8 mouse cellular contexts compared by ENCODE assay signal in the genomic region with DNA sequence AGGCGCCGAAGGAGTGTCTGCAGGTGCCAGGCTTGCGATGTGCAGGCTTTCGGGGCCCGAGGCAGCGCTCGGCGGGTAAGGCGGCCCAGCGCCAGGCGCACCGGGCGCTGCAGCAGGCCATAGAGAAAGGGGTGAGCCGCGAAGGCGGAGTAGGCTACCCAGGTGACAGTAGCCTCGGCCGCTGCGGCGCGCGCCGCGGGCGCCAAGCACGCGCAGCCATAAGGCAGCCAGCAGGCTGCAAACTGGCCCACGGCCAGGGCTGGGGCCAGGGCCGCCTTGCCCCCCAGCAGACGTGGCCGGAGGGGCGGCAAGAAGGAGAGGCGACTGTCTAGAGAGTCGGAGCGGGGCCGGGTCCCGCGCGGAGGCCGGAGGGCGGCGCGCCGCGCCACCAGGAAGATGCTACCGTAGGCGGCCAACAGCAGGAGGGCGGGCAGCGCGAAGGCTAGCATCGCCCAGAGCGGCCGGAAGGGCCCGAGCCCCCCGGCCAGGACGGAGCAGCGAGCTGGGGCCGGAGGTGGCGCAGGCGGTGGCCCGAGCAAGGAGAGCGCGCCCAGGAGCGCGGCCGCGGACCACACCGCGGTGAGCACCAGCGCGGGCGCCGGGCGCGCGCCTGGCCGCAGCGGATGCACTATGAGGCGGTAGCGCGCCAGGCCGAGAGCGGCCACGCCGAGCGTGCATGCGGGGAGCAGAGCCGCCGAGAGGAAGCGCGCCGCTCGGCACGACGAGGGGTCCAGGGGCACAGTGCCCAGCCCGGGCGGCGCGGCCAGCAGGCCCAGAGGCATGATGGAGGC. TPM values are rescaled to one million over a fixed set of nuclear protein-coding genes. Genes with fewer than 3 reads are reported as not detected.
DNase-seq lines count a peak whose midpoint lies in the region; ATAC-seq and TF ChIP-seq lines count a peak whose summit lies in the region.

No protein-coding gene starts in this region.

- no peak for TF ChIP-seq POLR2A in bone marrow macrophage, adult 2 months (IDR thresholded peaks at IDR 0.05; ENCODE audit: borderline replicate concordance, low read depth, low read length)

- H3K4me1 ChIP-seq in bone marrow macrophage, adult 2 months (ENCODE audit: control insufficient read depth, insufficient read depth, low read length): peaks cover 7% of the 10 kb centered on the region
- H3K4me1 ChIP-seq in hindbrain, embryonic 11.5 days (replicated peaks; ENCODE audit: control insufficient read depth, insufficient read depth, low read length): peaks cover 14% of the 10 kb centered on the region; the same call in 1 of the 2 replicates
- peaks cover 37% of the 10 kb centered on the region for H3K4me1 ChIP-seq in megakaryocyte, embryonic 14.5 days

- no peak for DNase-seq in frontal cortex, postnatal 25 days (ENCODE audit: low spot score in 2 of 2)
- peak; percentile 78 for DNase-seq in hindbrain, embryonic 11.5 days (ENCODE audit: low spot score)
- peak; percentile 61 to 69 for DNase-seq in left cerebral cortex, adult 8-10 months (ENCODE audit: low spot score in 2 of 2)
- peak; percentile 55 to 64 for DNase-seq in right cerebral cortex, postnatal 36 days (ENCODE audit: low spot score in 2 of 2)

- H3K4me2 ChIP-seq in hindbrain, embryonic 11.5 days (replicated peaks; ENCODE audit: low read depth, low read length): peak overlapping the region; percentile 95

- no peak for TF ChIP-seq CTCF in bone marrow macrophage, adult 2 months (IDR thresholded peaks at IDR 0.05; ENCODE audit: low read depth, low read length)

- ATAC-seq in frontal cortex, adult (ENCODE audit: low TSS enrichment): peak; percentile 83
- ATAC-seq in erythroid progenitor cell, adult 5-6 weeks (replicated peaks; ENCODE audit: low FRiP score, poor library complexity, severe bottlenecking): 0 out of 2 replicates have a peak, but pooled peaks have one; percentile 25
- ATAC-seq in hindbrain, embryonic 11.5 days (ENCODE audit: low FRiP score): peak; percentile 82

- H3K27me3 ChIP-seq in hindbrain, embryonic 11.5 days (ENCODE audit: control insufficient read depth, insufficient read depth, low read length): no peaks in the 10 kb centered on the region
- peaks cover 73% of the 10 kb centered on the region for H3K27me3 ChIP-seq in megakaryocyte, embryonic 14.5 days (replicated peaks)

- H3K27ac ChIP-seq in bone marrow macrophage, adult 2 months (ENCODE audit: insufficient read depth, low read depth, low read length): no peak overlapping the region
- peak overlapping the region; percentile 60; the same call in 1 of the 2 replicates for H3K27ac ChIP-seq in hindbrain, embryonic 11.5 days (ENCODE audit: low read depth, low read length)

- H3K9ac ChIP-seq in hindbrain, embryonic 11.5 days (ENCODE audit: low read depth, low read length): peak overlapping the region; percentile 68

- H3K4me3 ChIP-seq in bone marrow macrophage, adult 2 months (ENCODE audit: insufficient read depth, low read length): peak overlapping the region; percentile 63
- H3K4me3 ChIP-seq in hindbrain, embryonic 11.5 days (ENCODE audit: low read depth, low read length): peak overlapping the region; percentile 43
- H3K4me3 ChIP-seq in megakaryocyte, embryonic 14.5 days (replicated peaks): peak overlapping the region; percentile 92

- peaks cover 23% of the 10 kb centered on the region for H3K36me3 ChIP-seq in hindbrain, embryonic 11.5 days (ENCODE audit: control insufficient read depth, insufficient read depth, low read length)
- H3K36me3 ChIP-seq in megakaryocyte, embryonic 14.5 days (replicated peaks; ENCODE audit: low read length): no peaks in the 10 kb centered on the region

- H3K9me3 ChIP-seq in hindbrain, embryonic 11.5 days (ENCODE audit: control insufficient read depth, low read length): no peaks in the 10 kb centered on the region
- 0 out of 2 replicates have a peak, but pooled peaks cover 4% of the 10 kb centered on the region for H3K9me3 ChIP-seq in megakaryocyte, embryonic 14.5 days

- whole genome bisulfite sequencing in hindbrain, embryonic 11.5 days: 1% methylated on average over 89 of the region's 99 CpGs

RNA-seq across cellular contexts. Expression of gene Gpr62, which starts 0.8 kb away (rescaled TPM):
- polyA plus RNA-seq in bone marrow macrophage, adult 2 months (2012; ENCODE audit: insufficient read depth, insufficient read length, missing spikeins): not detected in 2 replicates
- total RNA-seq in erythroid progenitor cell, adult 5-6 weeks (2015; ENCODE audit: low replicate concordance): not detected in 2 replicates
- not detected in 2 replicates for total RNA-seq in erythroid progenitor cell, adult 5-6 weeks (2017; ENCODE audit: low replicate concordance)
- 0.22 and 0.29 TPM in 2 replicates for polyA plus RNA-seq in hindbrain, embryonic 11.5 days (2014; fragmentation: Nextera tagmentation; extraction: Ambion mirVana)
- total RNA-seq in left cerebral cortex, adult 8-10 months (2022): 10 to 100 TPM; 11.7 to 15.6 (median 12.7) TPM
- polyA plus RNA-seq in megakaryocyte, embryonic 14.5 days (2012; ENCODE audit: insufficient read depth, low replicate concordance): 0.39 TPM in 1 of 2 replicates, not detected in the other

RNA-seq across cellular contexts. Expression of gene Rrp9, which starts 10.8 kb away (rescaled TPM):
- polyA plus RNA-seq in bone marrow macrophage, adult 2 months (2012; ENCODE audit: insufficient read depth, insufficient read length, missing spikeins): 7.8 and 11.2 TPM in 2 replicates
- not detected in 2 replicates for total RNA-seq in erythroid progenitor cell, adult 5-6 weeks (2015; ENCODE audit: low replicate concordance)
- 1.3 and 3.9 TPM in 2 replicates for total RNA-seq in erythroid progenitor cell, adult 5-6 weeks (2017; ENCODE audit: low replicate concordance)
- 41.3 and 42.2 TPM in 2 replicates for polyA plus RNA-seq in hindbrain, embryonic 11.5 days (2014; fragmentation: Nextera tagmentation; extraction: Ambion mirVana)
- 10 to 100 TPM; 26.9 to 47.9 (median 32.8) TPM for total RNA-seq in left cerebral cortex, adult 8-10 months (2022)
- 198 and 662 TPM in 2 replicates for polyA plus RNA-seq in megakaryocyte, embryonic 14.5 days (2012; ENCODE audit: insufficient read depth, low replicate concordance)

RNA-seq across cellular contexts. Expression of gene Parp3, which starts 11.8 kb away (rescaled TPM):
- polyA plus RNA-seq in bone marrow macrophage, adult 2 months (2012; ENCODE audit: insufficient read depth, insufficient read length, missing spikeins): 21.0 and 22.0 TPM in 2 replicates
- total RNA-seq in erythroid progenitor cell, adult 5-6 weeks (2015; ENCODE audit: low replicate concordance): 3.2 and 4.2 TPM in 2 replicates
- total RNA-seq in erythroid progenitor cell, adult 5-6 weeks (2017; ENCODE audit: low replicate concordance): 2.3 and 3.3 TPM in 2 replicates
- polyA plus RNA-seq in hindbrain, embryonic 11.5 days (2014; fragmentation: Nextera tagmentation; extraction: Ambion mirVana): 0.54 and 1.4 TPM in 2 replicates
- total RNA-seq in left cerebral cortex, adult 8-10 months (2022): 1 to 10 TPM; 6.1 to 7.8 (median 7.0) TPM
- polyA plus RNA-seq in megakaryocyte, embryonic 14.5 days (2012; ENCODE audit: insufficient read depth, low replicate concordance): 2.6 and 5.6 TPM in 2 replicates

RNA-seq across cellular contexts. Expression of gene Pcbp4, which starts 11.9 kb away (rescaled TPM):
- polyA plus RNA-seq in bone marrow macrophage, adult 2 months (2012; ENCODE audit: insufficient read depth, insufficient read length, missing spikeins): 17.8 and 19.5 TPM in 2 replicates
- total RNA-seq in erythroid progenitor cell, adult 5-6 weeks (2015; ENCODE audit: low replicate concordance): 9.2 TPM in 1 of 2 replicates, not detected in the other
- total RNA-seq in erythroid progenitor cell, adult 5-6 weeks (2017; ENCODE audit: low replicate concordance): not detected in 2 replicates
- polyA plus RNA-seq in hindbrain, embryonic 11.5 days (2014; fragmentation: Nextera tagmentation; extraction: Ambion mirVana): 222 and 249 TPM in 2 replicates
- 100 to 1,000 TPM; 201 to 223 (median 211) TPM for total RNA-seq in left cerebral cortex, adult 8-10 months (2022)
- 33.5 and 43.6 TPM in 2 replicates for polyA plus RNA-seq in megakaryocyte, embryonic 14.5 days (2012; ENCODE audit: insufficient read depth, low replicate concordance)

RNA-seq across cellular contexts. Expression of gene Abhd14a, which starts 17.5 kb away (rescaled TPM):
- 5.4 and 8.3 TPM in 2 replicates for polyA plus RNA-seq in bone marrow macrophage, adult 2 months (2012; ENCODE audit: insufficient read depth, insufficient read length, missing spikeins)
- total RNA-seq in erythroid progenitor cell, adult 5-6 weeks (2015; ENCODE audit: low replicate concordance): 3.2 and 3.4 TPM in 2 replicates
- total RNA-seq in erythroid progenitor cell, adult 5-6 weeks (2017; ENCODE audit: low replicate concordance): 0.77 and 2.0 TPM in 2 replicates
- 31.2 and 34.7 TPM in 2 replicates for polyA plus RNA-seq in hindbrain, embryonic 11.5 days (2014; fragmentation: Nextera tagmentation; extraction: Ambion mirVana)
- total RNA-seq in left cerebral cortex, adult 8-10 months (2022): 10 to 100 TPM; 31.7 to 35.8 (median 34.5) TPM
- polyA plus RNA-seq in megakaryocyte, embryonic 14.5 days (2012; ENCODE audit: insufficient read depth, low replicate concordance): 3.3 and 10.6 TPM in 2 replicates

Comparison
In these comparisons a context has a peak if more than half of its experiments do, and no peak if none do; other contexts are left out.
1. ATAC-seq: peak in every context shown above with its lines; median percentile 83 in frontal cortex, adult; 82 in hindbrain, embryonic 11.5 days; 25 in erythroid progenitor cell, adult 5-6 weeks.
2. DNase-seq: peak in hindbrain, embryonic 11.5 days (single experiment), left cerebral cortex, adult 8-10 months (2 of 2) and right cerebral cortex, postnatal 36 days (2 of 2); none in frontal cortex, postnatal 25 days (0 of 2).
3. Peak in every context shown above with its lines, with median percentiles within 50 percentile points of each other: H3K4me3 ChIP-seq.